Mouse (Mus musculus) thymus, postnatal 25 days (tissue): ENCODE results near the gene Emp2.
"Not testable (repeated sequence)": the region's sequence is repeated elsewhere in the genome, so short reads cannot be mapped to it uniquely, and the experiment has no call there.

Experiments
- DNase-seq: peaks from one replicate; pipeline ENCODE4 v3.0.0; 2022

Emp2 gene

GRCm38 (mm10) chr16:10316493-10317196 lies 2.9 kb upstream of the Emp2 start:
- DNase-seq: no peak

- no peak for DNase-seq
These were observed 542 bp downstream of the Emp2 start for GRCm38 (mm10) chr16:10313226-10313625.

GRCm38 (mm10) chr16:10311989-10312388 lies 1.8 kb downstream of the Emp2 start:
- DNase-seq: no peak

- no peak for DNase-seq
These were observed 2.7 kb downstream of the Emp2 start for GRCm38 (mm10) chr16:10311086-10311485.

- DNase-seq: no peak
These were observed 3.3 kb downstream of the Emp2 start for GRCm38 (mm10) chr16:10310507-10310906.

- no peak for DNase-seq
These were observed 6.4 kb downstream of the Emp2 start for GRCm38 (mm10) chr16:10307351-10307750.

GRCm38 (mm10) chr16:10306101-10306500 lies 7.7 kb downstream of the Emp2 start:
- DNase-seq: no peak

- DNase-seq: no peak
These were observed 12.4 kb downstream of the Emp2 start for GRCm38 (mm10) chr16:10301337-10301736.

- no peak for DNase-seq
These were observed 13.3 kb downstream of the Emp2 start for GRCm38 (mm10) chr16:10300231-10301186.

- DNase-seq: no peak
These were observed 14.1 kb downstream of the Emp2 start for GRCm38 (mm10) chr16:10299637-10300036.

- no peak for DNase-seq
These were observed 15.8 kb downstream of the Emp2 start for GRCm38 (mm10) chr16:10297696-10298644.

GRCm38 (mm10) chr16:10288115-10288514 lies 25.7 kb downstream of the Emp2 start:
- no peak for DNase-seq

GRCm38 (mm10) chr16:10286513-10287268 lies 27.1 kb downstream of the Emp2 start:
- DNase-seq: no peak

- no peak for DNase-seq
These were observed 31.9 kb downstream of the Emp2 start for GRCm38 (mm10) chr16:10281890-10282289.

GRCm38 (mm10) chr16:10280286-10280951 lies 33.3 kb downstream of the Emp2 start:
- peak; percentile 55 for DNase-seq

GRCm38 (mm10) chr16:10276778-10277177 lies 37.0 kb downstream of the Emp2 start:
- DNase-seq: not testable (repeated sequence)

- DNase-seq: no peak
These were observed 39.3 kb downstream of the Emp2 start for GRCm38 (mm10) chr16:10274465-10274864.

- peak; percentile 35 for DNase-seq
These were observed 41.5 kb downstream of the Emp2 start for GRCm38 (mm10) chr16:10272256-10272655.

- DNase-seq: no peak
These were observed 59.8 kb downstream of the Emp2 start for GRCm38 (mm10) chr16:10253993-10254392.

GRCm38 (mm10) chr16:10236601-10237000 lies 77.2 kb downstream of the Emp2 start:
- DNase-seq: no peak
